Mouse (Mus musculus) E14TG2a.4 (cell line): ENCODE measurements at regions not wholly inside any gene's neighbourhood (a gene's known extent, or its start where the extent isn't known, plus 50 kb on each side); places are given as distances from the start of the nearest gene placed in this dataset.

ENCODE experiments used
- CTCF ChIP-seq: conservative IDR thresholded peaks from 2 replicates; pipeline ENCODE4 v1.5.1; 2014; ENCODE audit warnings: low read length
- NANOG ChIP-seq: IDR thresholded peaks from 2 replicates; pipeline ENCODE4 v1.6.1; 2014; ENCODE audit warnings: borderline replicate concordance, low read length, mixed read lengths

GRCm38 (mm10) chr13:32536241-32536640 lies 197.7 kb upstream of the Gmds start:
- TF ChIP-seq CTCF (no peak), NANOG (no peak)
